Mouse (Mus musculus): ENCODE measurements at regions not wholly inside any gene's neighbourhood (a gene's known extent, or its start where the extent isn't known, plus 50 kb on each side); places are given as distances from the start of the nearest gene placed in this dataset.

DNA sequence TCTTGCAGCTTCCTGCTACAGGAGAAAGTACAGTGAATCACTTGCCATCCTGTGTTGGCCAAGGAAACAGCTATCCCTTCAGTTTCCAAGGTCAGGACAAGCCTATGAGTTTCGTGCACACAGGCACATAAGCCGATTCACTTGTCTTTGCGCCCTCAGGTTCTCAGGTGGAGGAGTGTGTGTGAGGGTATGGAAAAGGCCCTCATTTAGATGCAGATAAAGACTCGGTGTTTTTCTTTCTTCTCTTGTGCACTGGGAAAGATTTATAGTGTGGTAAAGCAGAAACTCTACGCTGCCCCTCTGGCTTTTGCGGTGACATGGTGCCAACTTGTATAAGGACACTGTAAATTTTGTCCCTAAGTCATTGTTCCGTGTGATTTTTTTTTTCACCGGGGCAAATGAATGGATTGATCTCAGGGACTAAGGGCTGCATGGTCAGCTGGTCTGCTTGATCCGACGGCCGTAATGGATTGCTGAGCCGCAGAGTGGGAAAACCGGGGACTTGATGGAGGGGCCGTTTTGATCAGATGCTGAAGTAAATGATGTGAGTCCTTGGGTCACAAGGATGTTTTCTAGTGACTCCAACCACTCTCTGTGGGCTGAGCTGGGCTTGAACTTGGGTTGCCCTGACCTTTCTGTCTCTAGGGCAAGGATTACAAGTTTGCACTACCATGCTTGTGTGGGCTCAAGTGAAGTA, 65.4 kb upstream of the Prickle1 start:
- Histone ChIP-seq H3K27me3 (ENCODE audit: control insufficient read depth, insufficient read depth, low read length) (no peaks in the 10 kb centered on the region), H3K36me3 (ENCODE audit: control insufficient read depth, insufficient read depth, low read length) (no peaks in the 10 kb centered on the region), H3K9ac (ENCODE audit: low read depth, low read length) (no peak overlapping the region), H3K4me2 (replicated peaks; ENCODE audit: low read depth, low read length) (no peak overlapping the region), H3K4me1 (ENCODE audit: control insufficient read depth, insufficient read depth, low read length) (peaks cover 11% of the 10 kb centered on the region; the same call in 1 of the 2 replicates), H3K27ac (ENCODE audit: low read depth, low read length) (0 out of 2 replicates have a peak overlapping the region, but pooled peaks have one; percentile 11), H3K4me3 (ENCODE audit: low read length) (no peak overlapping the region), H3K9me3 (ENCODE audit: control insufficient read depth, low read length) (peaks cover 3% of the 10 kb centered on the region; the same call in 1 of the 2 replicates)
- WGBS = 22% methylated on average over 14 of the region's 14 CpGs
- peak; percentile 64 for ATAC-seq (ENCODE audit: low FRiP score, low TSS enrichment)

GRCm38 (mm10) chr15:93657171-93657570, 61.5 kb upstream of the Prickle1 start:
- 89% methylated on average over 6 of the region's 6 CpGs for WGBS
- no peak overlapping the region for H3K4me3 ChIP-seq (ENCODE audit: low read length)
- H3K36me3 ChIP-seq (ENCODE audit: control insufficient read depth, insufficient read depth, low read length) = no peaks in the 10 kb centered on the region
- ATAC-seq (ENCODE audit: low FRiP score, low TSS enrichment) = no peak
- H3K9me3 ChIP-seq (ENCODE audit: control insufficient read depth, low read length) = peaks cover 3% of the 10 kb centered on the region
- H3K27ac ChIP-seq (ENCODE audit: low read depth, low read length) = no peak overlapping the region
- H3K9ac ChIP-seq (ENCODE audit: low read depth, low read length) = no peak overlapping the region
- peaks cover 11% of the 10 kb centered on the region; the same call in 1 of the 2 replicates for H3K4me1 ChIP-seq (ENCODE audit: control insufficient read depth, insufficient read depth, low read length)
- no peaks in the 10 kb centered on the region for H3K27me3 ChIP-seq (ENCODE audit: control insufficient read depth, insufficient read depth, low read length)
- H3K4me2 ChIP-seq (replicated peaks; ENCODE audit: low read depth, low read length) = no peak overlapping the region

- ATAC-seq (ENCODE audit: low FRiP score, low TSS enrichment) = no peak
- no peaks in the 10 kb centered on the region for H3K27me3 ChIP-seq (ENCODE audit: control insufficient read depth, insufficient read depth, low read length)
- H3K9ac ChIP-seq (ENCODE audit: low read depth, low read length) = no peak overlapping the region
- H3K4me3 ChIP-seq (ENCODE audit: low read length) = no peak overlapping the region
- peaks cover 11% of the 10 kb centered on the region; the same call in 1 of the 2 replicates for H3K4me1 ChIP-seq (ENCODE audit: control insufficient read depth, insufficient read depth, low read length)
- peaks cover under 1% of the 10 kb centered on the region for H3K9me3 ChIP-seq (ENCODE audit: control insufficient read depth, low read length)
- H3K36me3 ChIP-seq (ENCODE audit: control insufficient read depth, insufficient read depth, low read length) = no peaks in the 10 kb centered on the region
- H3K4me2 ChIP-seq (replicated peaks; ENCODE audit: low read depth, low read length) = no peak overlapping the region
- 70% methylated on average over 6 of the region's 6 CpGs for WGBS
- no peak overlapping the region for H3K27ac ChIP-seq (ENCODE audit: low read depth, low read length)
These were observed 61.0 kb upstream of the Prickle1 start for GRCm38 (mm10) chr15:93656713-93657112.

DNA sequence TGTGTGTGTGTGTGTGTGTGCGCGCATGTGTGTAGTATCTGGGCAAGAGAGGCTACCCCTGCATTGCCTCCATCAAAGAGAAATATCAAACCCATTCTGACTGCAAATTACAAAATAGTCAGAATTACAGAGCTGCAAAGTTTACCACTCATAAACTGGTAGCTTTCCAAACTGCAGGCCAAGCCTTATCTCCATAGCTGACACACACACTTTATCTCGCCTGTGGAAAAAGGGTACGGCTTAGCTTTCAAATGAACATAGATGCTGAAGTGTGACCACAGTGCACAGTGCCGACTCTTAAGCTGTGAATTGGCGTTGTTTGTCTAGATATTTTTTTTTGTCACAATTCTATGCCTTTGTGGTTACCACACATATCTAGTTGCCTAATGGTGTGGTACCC, 60.1 kb upstream of the Prickle1 start:
- Histone ChIP-seq H3K9me3 (ENCODE audit: control insufficient read depth, low read length) (no peaks in the 10 kb centered on the region; the same call in 1 of the 2 replicates), H3K4me2 (replicated peaks; ENCODE audit: low read depth, low read length) (no peak overlapping the region), H3K9ac (ENCODE audit: low read depth, low read length) (no peak overlapping the region), H3K4me3 (ENCODE audit: low read length) (no peak overlapping the region), H3K4me1 (ENCODE audit: control insufficient read depth, insufficient read depth, low read length) (peaks cover 9% of the 10 kb centered on the region; the same call in 1 of the 2 replicates), H3K36me3 (ENCODE audit: control insufficient read depth, insufficient read depth, low read length) (no peaks in the 10 kb centered on the region), H3K27ac (ENCODE audit: low read depth, low read length) (no peak overlapping the region), H3K27me3 (ENCODE audit: control insufficient read depth, insufficient read depth, low read length) (no peaks in the 10 kb centered on the region)
- WGBS = 93% methylated on average over 6 of the region's 6 CpGs
- no peak for ATAC-seq (ENCODE audit: low FRiP score, low TSS enrichment)

DNA sequence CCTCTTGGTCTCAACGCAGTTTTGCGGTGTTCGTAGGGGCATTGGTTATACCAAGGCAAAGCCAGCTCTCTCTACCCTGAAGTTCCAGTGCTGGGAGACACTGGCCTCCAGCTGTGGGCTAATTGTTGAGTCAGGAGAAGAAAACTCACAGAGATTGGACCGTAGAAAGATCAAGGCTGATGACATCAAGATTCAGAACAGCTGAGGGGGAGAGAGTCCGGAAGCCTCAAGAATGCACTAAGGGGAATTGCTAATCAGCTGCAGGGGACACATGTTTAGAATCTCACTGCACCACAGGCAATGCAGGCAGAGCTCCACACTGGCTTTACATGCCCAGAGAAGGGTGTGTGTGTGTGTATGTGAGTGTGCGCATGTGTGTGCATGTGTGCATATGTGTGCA, 59.6 kb upstream of the Prickle1 start:
- 92% methylated on average over 6 of the region's 6 CpGs for WGBS
- Histone ChIP-seq H3K4me2 (replicated peaks; ENCODE audit: low read depth, low read length) (no peak overlapping the region), H3K36me3 (ENCODE audit: control insufficient read depth, insufficient read depth, low read length) (no peaks in the 10 kb centered on the region), H3K27ac (ENCODE audit: low read depth, low read length) (no peak overlapping the region), H3K9me3 (ENCODE audit: control insufficient read depth, low read length) (no peaks in the 10 kb centered on the region; the same call in 1 of the 2 replicates), H3K4me3 (ENCODE audit: low read length) (no peak overlapping the region), H3K4me1 (ENCODE audit: control insufficient read depth, insufficient read depth, low read length) (peaks cover 6% of the 10 kb centered on the region; the same call in 1 of the 2 replicates), H3K9ac (ENCODE audit: low read depth, low read length) (no peak overlapping the region), H3K27me3 (ENCODE audit: control insufficient read depth, insufficient read depth, low read length) (no peaks in the 10 kb centered on the region)
- ATAC-seq (ENCODE audit: low FRiP score, low TSS enrichment) = no peak

DNA sequence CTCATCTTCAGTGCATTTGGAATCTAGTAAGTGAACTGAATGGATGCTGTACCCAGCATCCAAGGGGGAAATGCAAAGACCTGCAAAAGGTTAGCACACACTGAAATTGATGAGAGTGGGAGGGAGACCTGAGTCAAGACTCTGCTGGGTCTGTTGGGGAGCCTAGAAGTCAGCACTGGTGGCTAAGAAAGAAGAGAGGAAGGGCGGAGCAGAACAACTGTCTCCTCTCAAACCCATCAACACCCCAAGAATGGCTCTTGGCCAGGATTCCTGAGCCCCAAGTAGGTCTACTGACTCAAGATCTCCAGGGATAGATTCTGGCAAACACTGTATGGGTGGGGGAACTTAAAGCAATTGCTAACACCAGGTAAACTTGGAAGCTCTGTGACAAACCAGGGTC, 57.7 kb upstream of the Prickle1 start:
- Histone ChIP-seq H3K9me3 (ENCODE audit: control insufficient read depth, low read length) (no peaks in the 10 kb centered on the region; the same call in 1 of the 2 replicates), H3K9ac (ENCODE audit: low read depth, low read length) (no peak overlapping the region), H3K4me3 (ENCODE audit: low read length) (no peak overlapping the region), H3K36me3 (ENCODE audit: control insufficient read depth, insufficient read depth, low read length) (no peaks in the 10 kb centered on the region), H3K27me3 (ENCODE audit: control insufficient read depth, insufficient read depth, low read length) (no peaks in the 10 kb centered on the region), H3K27ac (ENCODE audit: low read depth, low read length) (no peak overlapping the region), H3K4me2 (replicated peaks; ENCODE audit: low read depth, low read length) (no peak overlapping the region), H3K4me1 (ENCODE audit: control insufficient read depth, insufficient read depth, low read length) (peaks cover 6% of the 10 kb centered on the region; the same call in 1 of the 2 replicates)
- 100% methylated on average over 1 of the region's 1 CpGs for WGBS
- no peak for ATAC-seq (ENCODE audit: low FRiP score, low TSS enrichment)

- no peaks in the 10 kb centered on the region for H3K36me3 ChIP-seq (ENCODE audit: control insufficient read depth, insufficient read depth, low read length)
- no peaks in the 10 kb centered on the region for H3K27me3 ChIP-seq (ENCODE audit: control insufficient read depth, insufficient read depth, low read length)
- peaks cover 4% of the 10 kb centered on the region; the same call in 1 of the 2 replicates for H3K4me1 ChIP-seq (ENCODE audit: control insufficient read depth, insufficient read depth, low read length)
- no peak for ATAC-seq (ENCODE audit: low FRiP score, low TSS enrichment)
- no peak overlapping the region for H3K27ac ChIP-seq (ENCODE audit: low read depth, low read length)
- WGBS = 61% methylated on average over 14 of the region's 14 CpGs
- no peak overlapping the region for H3K4me3 ChIP-seq (ENCODE audit: low read length)
- no peak overlapping the region for H3K4me2 ChIP-seq (replicated peaks; ENCODE audit: low read depth, low read length)
- no peak overlapping the region for H3K9ac ChIP-seq (ENCODE audit: low read depth, low read length)
- no peaks in the 10 kb centered on the region; the same call in 1 of the 2 replicates for H3K9me3 ChIP-seq (ENCODE audit: control insufficient read depth, low read length)
These were observed 55.5 kb upstream of the Prickle1 start for GRCm38 (mm10) chr15:93650981-93651757.

- ATAC-seq (ENCODE audit: low FRiP score, low TSS enrichment) = no peak
- Histone ChIP-seq H3K9ac (ENCODE audit: low read depth, low read length) (no peak overlapping the region), H3K4me3 (ENCODE audit: low read length) (no peak overlapping the region), H3K4me1 (ENCODE audit: control insufficient read depth, insufficient read depth, low read length) (peaks cover 4% of the 10 kb centered on the region; the same call in 1 of the 2 replicates), H3K27ac (ENCODE audit: low read depth, low read length) (no peak overlapping the region), H3K36me3 (ENCODE audit: control insufficient read depth, insufficient read depth, low read length) (no peaks in the 10 kb centered on the region), H3K9me3 (ENCODE audit: control insufficient read depth, low read length) (no peaks in the 10 kb centered on the region; the same call in 1 of the 2 replicates), H3K4me2 (replicated peaks; ENCODE audit: low read depth, low read length) (no peak overlapping the region), H3K27me3 (ENCODE audit: control insufficient read depth, insufficient read depth, low read length) (no peaks in the 10 kb centered on the region)
- 81% methylated on average over 2 of the region's 2 CpGs for WGBS
These were observed 54.4 kb upstream of the Prickle1 start for GRCm38 (mm10) chr15:93650009-93650522.
